Mouse (Mus musculus): ENCODE results near the gene Clspn. TPM values are rescaled to one million over a fixed set of nuclear protein-coding genes. Genes with fewer than 3 reads are reported as not detected.

The Clspn gene
- total RNA-seq, 4 experiments from 2014 or later, result 2.3 to 3.3 (median 3.0) TPM

DNA sequence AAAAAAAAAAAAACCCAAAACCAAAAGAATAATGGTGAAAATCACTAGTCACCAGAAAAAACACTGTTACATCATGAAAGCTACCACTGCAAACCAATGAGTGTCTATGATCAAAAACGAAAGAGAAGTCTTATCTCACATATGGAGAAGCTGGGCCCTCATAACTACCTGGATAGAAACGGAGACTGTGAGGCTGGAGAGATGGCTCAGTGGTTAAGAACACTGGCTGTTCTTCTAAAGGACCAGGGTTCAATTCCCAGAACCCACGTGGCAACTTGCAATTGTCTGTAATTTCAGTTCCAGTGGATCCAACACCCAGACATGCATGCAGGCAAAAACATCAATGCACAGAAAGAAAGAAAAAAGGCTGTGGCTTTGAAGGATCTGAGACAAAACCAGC is 75.9 kb downstream of the Clspn start:
- no peak for DNase-seq (ENCODE audit: low spot score in 2 of 2)

DNA sequence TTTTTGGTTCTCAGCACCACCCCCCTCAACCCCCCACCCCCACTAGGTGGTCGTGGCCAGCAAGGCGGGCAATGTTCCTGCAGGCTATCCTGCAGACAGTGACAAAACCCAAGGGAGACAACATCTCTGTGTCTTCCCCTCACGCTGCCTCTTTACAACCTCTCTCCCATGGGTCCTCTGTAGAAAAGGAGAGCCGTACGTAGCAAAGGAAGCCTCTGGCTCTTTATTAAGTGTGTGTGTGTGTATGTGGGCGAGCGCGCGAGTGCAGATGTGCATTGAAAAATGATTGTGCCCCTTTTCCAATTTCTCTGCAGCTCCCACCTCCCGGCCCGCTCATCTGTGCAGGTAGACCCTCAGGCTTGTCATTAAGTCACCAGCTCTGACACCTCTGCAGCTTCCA is 79.6 kb downstream of the Clspn start:
- no peak for DNase-seq (ENCODE audit: low spot score in 2 of 2)

DNA sequence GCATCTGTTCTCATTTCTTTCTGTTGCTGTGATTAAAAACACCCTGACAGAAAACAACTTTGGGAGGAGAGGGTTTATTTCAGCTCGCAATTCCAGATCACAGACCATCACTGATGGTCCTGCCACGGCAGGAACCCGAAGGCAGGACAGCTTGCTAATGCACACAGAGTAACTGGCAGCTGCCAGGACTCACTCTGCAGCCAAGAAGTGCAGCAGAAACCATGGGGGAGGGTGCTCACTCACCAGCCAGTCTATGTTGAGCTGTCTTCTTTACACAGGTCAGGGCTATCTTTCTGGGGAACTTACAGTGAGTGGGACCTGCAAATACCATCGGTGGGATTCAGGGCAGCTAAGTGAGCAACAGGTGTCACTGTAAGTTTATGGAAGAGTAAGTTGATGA is 80.7 kb downstream of the Clspn start:
- DNase-seq (ENCODE audit: low spot score in 2 of 2), result no peak

- no peak for DNase-seq (ENCODE audit: low spot score in 2 of 2)
Observed at GRCm38 (mm10) chr4:126639339-126639738, 82.6 kb downstream of the Clspn start.

DNA sequence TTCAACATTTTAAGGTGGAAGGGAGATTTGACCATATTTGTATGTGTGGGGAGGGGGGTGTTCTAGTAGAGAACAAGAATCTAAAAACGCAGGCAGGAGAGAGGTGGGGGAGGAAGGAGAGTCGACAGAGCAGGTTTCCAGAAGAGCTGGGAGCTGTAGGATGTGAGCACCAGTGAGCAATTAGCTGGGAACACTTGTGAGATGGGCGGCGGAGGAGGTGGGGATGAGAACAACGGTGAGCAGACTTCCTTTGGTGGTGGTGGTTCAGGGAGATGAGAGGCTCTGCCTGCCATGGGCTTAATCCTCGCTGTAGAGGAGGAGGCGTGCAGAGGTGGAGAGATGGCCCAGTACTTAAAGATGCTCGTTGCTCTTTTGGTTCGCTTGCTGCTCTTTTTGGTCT is 85.2 kb downstream of the Clspn start:
- peak; percentile 13 to 74 for DNase-seq (ENCODE audit: low spot score in 2 of 2)

Small RNAs within 50 kb of the gene (microRNA-seq; reads per million reads assigned to microRNA genes)
- 0 reads per million in 2 experiments for gene Mir7119

Other genes with a start within 250 kb of the Clspn start
- 10 to 100 TPM; 26.9 to 32.0 (median 31.2) TPM for gene Adprhl2, start 235.2 kb upstream of the Clspn start, total RNA-seq (2022)
- gene Tekt2, start 231.2 kb upstream of the Clspn start, total RNA-seq (2022), result 1 to 10 TPM in 2 of 4 experiments, under 1 TPM in 2; 0.86 to 1.6 (median 1.3) TPM
- gene Ago3, start 127.4 kb upstream of the Clspn start, total RNA-seq (2022), result 10 to 100 TPM; 28.9 to 38.8 (median 32.1) TPM
- gene Ago1, start 88.4 kb upstream of the Clspn start, total RNA-seq (2022), result 10 to 100 TPM; 48.5 to 57.9 (median 50.4) TPM
- 1 to 10 TPM; 7.1 to 8.8 (median 7.7) TPM for gene Ago4, start 23.5 kb upstream of the Clspn start, total RNA-seq (2022)
- gene 5730409E04Rik, start 52.9 kb downstream of the Clspn start, total RNA-seq (2022), result 10 to 100 TPM; 75.6 to 81.7 (median 76.6) TPM
- gene Psmb2, start 120.7 kb downstream of the Clspn start, total RNA-seq (2022), result 100 to 1,000 TPM in 3 of 4 experiments, 10 to 100 TPM in 1; 84.9 to 112 (median 104) TPM
- gene Tfap2e, start 179.3 kb downstream of the Clspn start, total RNA-seq (2022), result not detected
- gene Ncdn, start 196.5 kb downstream of the Clspn start, total RNA-seq (2022), result 100 to 1,000 TPM; 980 to 990 (median 985) TPM
- gene AU040320, start 196.6 kb downstream of the Clspn start, total RNA-seq (2022), result 10 to 100 TPM; 62.6 to 66.9 (median 65.0) TPM

Measured in left cerebral cortex, adult 8-10 months (tissue).